Mouse (Mus musculus) brain, embryonic 14.5 days (tissue): ENCODE measurements around the gene Prm1.

Experiments used
- CTCF ChIP-seq: fragments of 200-500 bp; IDR thresholded peaks from 2 replicates; pipeline ENCODE4 v1.5.1; 2012; ENCODE audit warnings: inconsistent platforms, mild to moderate bottlenecking, moderate library complexity, borderline replicate concordance; ENCODE audit not compliant: insufficient read depth, insufficient read length; ENCODE audit errors: extremely low read depth
- POLR2A ChIP-seq: fragments of 200-500 bp; IDR thresholded peaks from 2 replicates; pipeline ENCODE4 v1.6.1; 2012; ENCODE audit warnings: mild to moderate bottlenecking, inconsistent platforms, borderline replicate concordance; ENCODE audit not compliant: poor library complexity, insufficient read depth, insufficient read length, severe bottlenecking; ENCODE audit errors: extremely low read depth

- TF ChIP-seq CTCF (no peak), POLR2A (no peak)
These were observed 36.7 kb upstream of the Prm1 start for GRCm38 (mm10) chr16:10842282-10842855.
